Mouse (Mus musculus): ENCODE results near the gene Exoc5.
"Not testable (repeated sequence)": the region's sequence is repeated elsewhere in the genome, so short reads cannot be mapped to it uniquely, and the experiment has no call there.

The Exoc5 gene

DNA sequence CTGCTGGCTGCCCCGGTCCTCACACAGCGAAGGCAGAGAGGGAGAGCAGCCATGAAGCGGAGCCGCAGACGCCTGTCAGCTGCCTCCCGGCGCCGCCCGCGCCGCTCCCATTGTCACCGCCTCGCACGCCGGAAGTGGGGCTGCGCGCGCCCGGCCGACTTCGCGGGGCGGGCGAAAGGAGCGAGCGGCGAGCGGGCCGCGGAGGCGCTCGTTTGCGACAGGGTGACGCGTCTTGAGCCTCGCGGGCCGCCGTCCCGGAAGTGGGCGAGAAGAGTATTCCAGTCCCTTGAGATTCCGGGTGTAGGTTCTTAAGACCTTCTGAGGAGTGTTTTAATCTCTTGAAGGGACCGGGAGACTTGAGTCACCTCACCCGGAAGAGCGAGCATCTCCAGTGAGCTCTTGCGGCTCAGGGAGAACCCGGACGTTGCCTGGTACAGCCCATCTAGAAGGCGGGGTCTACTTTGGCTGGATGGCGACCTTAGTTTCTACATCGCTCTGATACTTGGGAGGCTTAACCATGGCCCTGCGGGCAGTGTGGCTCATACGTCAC lies at the start of gene Exoc5:
Gene Exoc5 (minus strand): TSS at position 380 of the 550 bp plus-strand sequence.
- CTCF ChIA-PET: interaction anchor here in 2 of 4 experiments (0.6 to 1.6 kb wide), 2 partner anchors 38 to 360 kb away, joined by 3 to 5 read pairs; no protein-coding TSS in a partner anchor
- POLR2A ChIA-PET: interaction anchor here in 3 of 4 experiments (0.6 to 2.3 kb wide), 23 partner anchors 9 to 1420 kb away, joined by 3 to 22 read pairs (median 3); partner anchors contain the start of genes Naa30 (in 2 of the 3) and Tmem260 (in 1 of the 3)

DNA sequence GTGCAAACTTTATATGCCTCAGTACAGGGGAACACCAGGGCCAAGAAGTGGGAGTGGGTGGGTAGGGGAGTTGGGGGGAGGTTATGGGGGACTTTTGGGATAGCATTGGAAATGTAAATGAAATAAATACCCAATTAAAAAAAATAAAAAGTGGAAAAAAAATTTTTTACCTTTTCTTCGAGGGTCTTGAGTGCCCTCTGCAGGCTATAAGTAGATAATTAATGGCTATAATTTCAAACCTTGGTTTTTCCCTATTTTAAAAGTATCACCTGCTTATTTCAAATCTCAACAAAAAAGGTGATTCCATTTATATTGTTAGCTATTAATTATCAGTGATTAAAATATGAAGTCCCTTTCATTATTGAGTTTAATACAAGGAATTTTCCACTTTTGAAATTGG lies 25.3 kb upstream of the Exoc5 start:
- CTCF ChIA-PET: not testable (repeated sequence)

DNA sequence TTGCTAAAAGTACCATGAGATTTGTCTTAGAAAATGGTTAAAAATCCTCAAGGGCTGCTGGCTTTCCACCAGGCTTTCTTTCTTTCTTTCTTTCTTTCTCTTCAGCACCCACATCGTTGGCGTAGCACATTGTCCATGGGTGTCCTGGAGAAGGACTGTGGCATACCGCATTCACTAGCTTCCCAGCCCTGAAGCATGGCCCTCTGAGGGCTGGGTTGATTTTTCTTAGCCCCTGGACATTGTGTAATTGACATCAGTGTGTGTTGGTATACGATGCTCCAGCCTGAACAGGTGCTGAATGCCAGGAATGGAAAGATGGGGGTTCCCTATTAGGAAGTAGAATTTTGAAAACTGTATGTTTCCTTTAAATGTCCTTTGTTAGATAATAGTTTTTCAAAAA lies 24.8 kb upstream of the Exoc5 start:
- ChIA-PET POLR2A (no interaction called here), CTCF (no interaction called here)

More for the DNA sequence above, 25.3 kb upstream of the Exoc5 start:
- POLR2A ChIA-PET: not testable (repeated sequence)

DNA sequence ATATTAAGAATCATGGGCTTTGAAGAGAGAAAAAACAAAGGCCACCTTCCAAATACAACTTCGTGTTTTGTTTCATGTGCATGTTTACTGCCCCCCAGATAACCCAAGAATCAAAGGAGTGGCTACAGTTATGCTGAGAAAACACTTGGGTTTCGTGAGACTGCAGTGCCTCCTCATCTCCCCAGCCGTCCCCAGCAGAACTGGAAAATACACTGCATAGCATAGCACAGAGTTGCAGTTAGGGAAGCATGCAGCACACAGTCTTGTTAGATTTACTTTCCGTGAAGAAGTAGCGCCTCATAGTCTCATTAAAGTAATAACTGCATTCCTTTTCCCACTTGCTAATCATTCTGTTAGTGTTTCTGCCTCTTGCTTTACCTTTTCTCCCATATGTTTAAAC lies 23.6 kb upstream of the Exoc5 start:
- POLR2A ChIA-PET: no interaction called here
- CTCF ChIA-PET: no interaction called here

DNA sequence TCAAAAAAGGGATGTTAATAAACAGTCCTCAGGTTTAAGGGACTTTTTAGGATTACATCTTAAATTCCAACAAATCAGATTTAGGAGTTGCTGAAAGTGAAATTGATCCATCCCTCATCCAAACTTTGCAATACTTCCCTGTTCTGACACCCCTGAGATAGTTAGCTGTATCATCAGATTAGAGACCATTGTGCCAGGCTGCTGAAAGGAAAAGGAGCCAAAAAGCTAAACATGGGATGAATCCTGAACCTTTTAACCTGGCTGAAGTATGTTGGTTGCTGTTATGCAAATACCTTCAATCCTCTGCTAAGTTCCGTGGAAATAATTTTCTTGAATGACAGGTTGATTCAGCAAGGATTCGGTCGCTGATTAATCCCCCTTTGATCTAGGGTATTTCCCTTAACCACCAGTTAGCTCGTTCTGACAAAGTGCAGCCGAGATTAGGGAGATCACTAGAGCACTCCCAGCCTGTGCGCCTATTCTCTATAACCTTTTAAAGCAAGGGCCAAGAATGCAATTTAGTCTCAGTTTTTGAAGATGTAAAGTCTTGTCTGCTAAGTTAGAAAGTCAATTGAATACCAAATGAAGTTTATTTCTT lies 23.1 kb upstream of the Exoc5 start:
- ChIA-PET CTCF (no interaction called here), POLR2A (no interaction called here)

DNA sequence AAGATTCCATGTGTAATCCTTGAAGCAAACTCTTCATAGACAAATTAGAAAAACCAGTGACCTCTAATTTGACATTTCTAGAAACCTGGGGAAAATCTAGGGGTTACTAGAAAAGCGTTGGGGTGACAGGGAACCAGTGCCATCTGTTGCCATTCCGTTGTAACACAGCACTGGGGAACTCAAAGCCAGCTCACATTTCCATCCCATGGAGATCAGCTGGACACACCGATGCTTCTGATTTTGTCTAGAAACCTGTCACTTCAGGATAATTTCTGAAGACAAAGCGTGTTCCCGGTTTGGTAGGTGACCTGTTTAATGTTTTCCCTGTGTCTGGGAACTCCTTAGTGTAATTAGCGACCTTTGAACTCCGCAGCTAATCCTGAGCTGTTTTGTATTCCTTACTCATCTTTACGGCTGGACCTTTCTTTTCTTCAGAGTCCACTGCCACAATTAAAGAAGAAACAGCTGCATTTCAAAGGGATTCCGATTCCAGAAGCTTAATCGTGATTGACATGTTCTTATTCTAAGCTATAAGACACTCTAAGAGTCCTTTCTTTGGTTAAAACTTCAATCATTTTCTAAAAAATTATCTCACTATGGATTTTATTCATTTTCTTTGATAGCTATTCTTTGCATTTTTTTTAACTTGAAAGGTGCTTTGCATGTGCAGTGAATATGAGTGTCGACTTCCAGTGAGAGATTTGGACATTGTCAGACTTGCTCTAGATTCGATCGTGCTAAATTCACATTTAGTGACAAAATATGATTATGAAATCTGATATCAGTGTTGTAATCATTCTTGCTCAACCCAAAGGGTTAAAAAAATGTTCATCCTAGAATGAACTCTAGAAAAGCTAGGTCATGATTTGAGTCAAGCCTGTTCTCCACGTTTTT lies 21.9 kb upstream of the Exoc5 start:
- ChIA-PET POLR2A (interaction anchor here in 1 of 4 experiments (0.6 to 1.0 kb wide), 3 partner anchors 10 to 85 kb away, joined by 3 read pairs; partner anchors contain the start of gene Exoc5), CTCF (no interaction called here)

DNA sequence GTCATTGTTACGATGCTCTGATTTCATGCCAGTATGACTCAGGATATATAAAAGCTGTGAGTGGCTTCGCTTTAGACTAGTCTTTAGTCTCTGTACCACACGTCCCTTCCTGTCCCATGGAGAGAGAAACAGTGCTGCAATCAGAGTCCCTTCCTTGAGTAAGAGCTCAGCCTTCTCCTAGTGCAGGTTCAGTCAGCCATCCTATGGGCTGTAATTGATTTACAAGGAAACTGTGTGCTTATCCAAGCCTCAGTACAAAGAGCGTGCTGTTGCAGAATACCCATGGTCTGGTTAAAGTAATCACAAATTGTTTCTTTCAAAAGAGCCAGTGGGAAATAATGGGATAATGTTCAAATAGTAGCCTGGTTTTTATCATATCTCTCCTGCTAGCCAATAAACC lies 20.1 kb upstream of the Exoc5 start:
- POLR2A ChIA-PET: no interaction called here
- CTCF ChIA-PET: no interaction called here

DNA sequence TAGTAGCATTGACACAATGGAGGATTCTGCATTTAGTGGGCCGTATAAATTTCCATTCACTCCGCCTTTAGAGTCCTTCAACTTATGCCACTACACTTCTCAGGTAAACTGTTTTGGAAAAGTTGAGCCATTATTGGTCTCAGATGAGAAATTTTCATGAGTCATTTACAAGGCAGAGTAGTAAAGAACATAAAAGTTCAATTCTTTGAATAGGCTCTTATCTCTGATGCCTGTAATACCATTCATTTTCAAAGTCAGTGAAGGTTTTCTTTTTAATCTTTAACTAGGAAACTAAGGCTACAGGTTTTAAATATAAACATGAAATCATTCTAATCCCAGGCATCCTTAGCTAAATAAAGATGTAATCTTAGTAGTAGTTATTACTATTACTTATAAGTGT lies 12.4 kb upstream of the Exoc5 start:
- ChIA-PET POLR2A (interaction anchor here in 1 of 4 experiments (0.6 kb wide), 1 partner anchor 17 kb away, joined by 3 read pairs; no protein-coding TSS in a partner anchor), CTCF (no interaction called here)

DNA sequence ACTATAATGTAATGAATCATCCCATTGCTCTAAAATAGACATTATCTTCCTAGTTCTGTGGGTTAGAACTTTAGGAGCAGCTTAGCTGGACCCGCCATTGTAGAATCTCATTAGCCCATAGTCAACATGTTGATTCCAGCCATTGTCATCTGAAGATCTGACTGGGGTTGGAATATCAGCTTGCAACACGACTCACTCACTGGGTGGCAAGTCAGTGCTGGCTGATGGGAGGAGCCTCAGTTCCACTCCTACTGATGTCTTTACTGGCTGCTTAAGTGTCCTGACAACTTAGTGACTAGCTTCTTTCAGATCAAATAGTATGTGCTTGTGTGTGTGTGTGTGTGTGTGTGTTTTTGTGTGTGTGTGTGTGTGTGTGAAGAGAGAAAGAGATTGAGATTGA lies 7.9 kb upstream of the Exoc5 start:
- CTCF ChIA-PET: no interaction called here
- POLR2A ChIA-PET: no interaction called here

DNA sequence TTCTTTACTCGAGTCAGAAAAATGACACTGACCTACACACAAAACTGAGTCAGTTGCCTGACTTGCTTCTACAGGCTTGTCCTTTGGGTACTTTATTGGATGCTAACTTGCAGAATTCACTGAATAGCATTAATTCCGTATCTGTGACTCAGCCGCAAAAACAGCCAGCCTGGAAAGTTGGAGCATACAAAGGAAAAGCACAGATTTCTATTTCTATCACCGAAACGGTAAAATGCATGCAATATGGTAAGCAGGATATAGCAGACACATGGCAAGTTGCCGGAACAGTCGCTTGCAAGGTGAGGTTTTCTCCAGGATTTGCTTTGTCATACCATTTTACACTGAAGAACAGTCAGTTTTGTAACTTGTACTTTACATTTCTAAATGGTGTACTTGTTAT lies 7.4 kb upstream of the Exoc5 start:
- CTCF ChIA-PET: no interaction called here
- POLR2A ChIA-PET: no interaction called here

DNA sequence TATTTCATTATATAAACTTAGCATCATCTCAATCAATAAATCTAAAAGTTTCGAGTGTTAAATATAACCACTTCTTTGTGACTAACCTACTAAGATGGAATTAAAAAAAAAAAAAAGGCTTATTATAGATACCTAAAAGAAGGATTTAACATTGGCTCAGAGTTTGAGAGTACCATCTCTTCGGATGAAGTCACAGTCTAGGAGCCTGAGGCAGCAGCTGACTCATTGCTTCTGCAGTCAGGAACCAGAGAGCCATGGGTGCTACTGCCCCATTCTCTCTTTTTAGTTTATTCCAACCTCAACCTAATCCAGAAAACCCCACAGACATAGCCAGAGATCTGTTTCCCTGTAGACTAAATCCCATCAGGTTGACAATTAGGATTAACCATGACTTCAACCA lies 6.4 kb upstream of the Exoc5 start:
- ChIA-PET POLR2A (no interaction called here), CTCF (no interaction called here)

DNA sequence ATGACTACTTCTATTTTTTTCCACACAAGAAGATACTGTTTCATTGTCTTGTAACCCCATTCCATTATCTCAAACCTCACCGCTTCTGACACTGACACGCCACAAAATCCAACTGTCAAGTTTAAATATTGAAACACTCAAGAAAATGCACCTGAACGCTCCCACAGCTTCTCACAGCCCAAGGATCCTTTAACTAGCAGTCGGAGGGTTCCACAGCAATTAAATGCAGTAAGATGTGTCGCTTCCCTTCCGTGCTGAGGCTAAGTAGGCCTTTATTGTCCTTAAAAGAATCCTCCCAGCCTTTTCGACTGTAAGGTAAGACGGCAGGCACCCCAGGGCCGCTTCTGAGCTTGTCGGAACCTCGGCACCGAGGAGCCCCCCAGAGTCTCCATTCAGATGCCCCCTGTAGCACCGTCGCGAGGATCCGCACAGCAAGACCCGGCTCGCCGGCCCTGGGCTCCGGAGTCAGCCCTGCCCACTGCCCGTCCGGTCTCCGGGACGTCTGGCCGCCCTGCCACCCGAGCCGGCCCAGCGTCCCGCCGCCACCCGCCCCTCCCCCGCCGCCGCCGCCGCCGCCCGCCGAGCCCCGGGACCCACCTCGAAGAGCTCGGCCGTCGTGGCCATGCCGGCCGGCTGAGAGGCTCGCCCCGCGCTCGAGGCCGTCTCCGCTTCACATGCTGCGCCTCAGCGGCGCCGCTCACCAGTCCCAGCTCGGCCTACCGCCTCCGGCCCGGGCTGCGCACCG lies 752 bp downstream of the Exoc5 start, which contains the start of gene Ap5m1:
Gene Ap5m1 (plus strand): TSS at position 569 of the 745 bp plus-strand sequence.
- ChIA-PET POLR2A (interaction anchor here in 3 of 4 experiments (0.5 to 2.3 kb wide), 23 partner anchors 12 to 1849 kb away, joined by 3 to 22 read pairs (median 3); partner anchors contain the start of genes Naa30 (in 2 of the 3) and Tmem260 (in 1 of the 3)), CTCF (interaction anchor here in 1 of 4 experiments (0.6 kb wide), 1 partner anchor 359 kb away, joined by 5 read pairs; no protein-coding TSS in a partner anchor)

DNA sequence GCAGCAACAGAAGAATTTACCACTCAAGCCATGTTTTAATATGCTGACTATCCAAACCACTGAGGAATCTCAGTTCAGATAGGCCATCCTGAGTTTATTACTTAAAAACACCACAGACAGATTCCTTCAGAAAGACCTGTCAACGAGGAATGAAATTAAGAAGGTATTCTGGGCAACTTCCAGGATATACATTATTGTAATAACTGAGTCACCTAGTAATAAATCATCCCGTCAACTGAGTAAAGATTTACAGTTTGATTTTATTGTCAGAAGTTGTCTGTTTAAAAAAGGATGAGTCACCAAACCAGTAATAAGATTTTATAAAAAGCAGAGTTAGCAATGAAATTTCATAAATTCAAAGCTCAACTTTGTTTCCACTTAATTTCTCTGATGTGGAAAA lies 2.6 kb downstream of the Exoc5 start:
- POLR2A ChIA-PET: no interaction called here

DNA sequence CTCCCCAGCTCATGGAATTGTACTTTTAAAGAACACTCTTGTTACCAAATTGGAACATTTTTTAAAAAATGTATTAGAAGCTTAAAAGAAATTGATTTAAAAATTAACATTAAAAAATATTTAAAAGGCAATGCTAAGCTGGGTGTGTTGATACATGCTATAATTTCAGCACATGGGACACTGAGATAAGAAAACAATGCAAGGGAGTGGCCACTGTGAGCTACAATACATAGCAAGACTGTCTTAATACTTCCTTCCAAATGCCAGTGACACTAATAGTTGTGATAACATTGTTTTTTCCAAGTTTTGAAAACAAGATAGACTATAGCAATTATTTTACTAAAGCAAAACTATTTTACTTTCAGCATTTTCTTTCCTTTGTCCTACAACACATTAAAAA lies 17.0 kb downstream of the Exoc5 start:
- ChIA-PET CTCF (no interaction called here), POLR2A (no interaction called here)

More for the DNA sequence above, 2.6 kb downstream of the Exoc5 start:
- CTCF ChIA-PET: interaction anchor here in 1 of 4 experiments (0.5 kb wide), 1 partner anchor 310 kb away, joined by 3 read pairs; no protein-coding TSS in a partner anchor

DNA sequence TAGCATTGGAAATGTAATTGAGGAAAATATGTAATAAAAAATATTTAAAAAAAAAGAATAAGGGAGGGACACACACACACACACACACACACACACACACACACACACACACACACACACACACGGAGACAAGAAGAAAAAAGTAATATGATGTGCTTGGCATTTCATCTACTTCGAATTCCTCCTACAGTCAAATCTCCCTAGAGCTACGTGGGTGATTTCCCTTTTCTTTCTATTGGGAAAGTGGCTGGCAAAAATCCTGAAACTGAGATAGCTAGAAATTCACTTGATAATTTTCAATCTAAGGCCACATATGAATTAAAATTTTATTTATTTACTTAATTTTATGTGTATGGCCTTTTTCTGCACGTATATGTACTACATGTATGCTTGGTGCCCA lies 20.8 kb downstream of the Exoc5 start:
- ChIA-PET POLR2A (no interaction called here), CTCF (interaction anchor here in 2 of 4 experiments (0.6 kb wide), 2 partner anchors 17 to 649 kb away, joined by 3 read pairs; no protein-coding TSS in a partner anchor)

DNA sequence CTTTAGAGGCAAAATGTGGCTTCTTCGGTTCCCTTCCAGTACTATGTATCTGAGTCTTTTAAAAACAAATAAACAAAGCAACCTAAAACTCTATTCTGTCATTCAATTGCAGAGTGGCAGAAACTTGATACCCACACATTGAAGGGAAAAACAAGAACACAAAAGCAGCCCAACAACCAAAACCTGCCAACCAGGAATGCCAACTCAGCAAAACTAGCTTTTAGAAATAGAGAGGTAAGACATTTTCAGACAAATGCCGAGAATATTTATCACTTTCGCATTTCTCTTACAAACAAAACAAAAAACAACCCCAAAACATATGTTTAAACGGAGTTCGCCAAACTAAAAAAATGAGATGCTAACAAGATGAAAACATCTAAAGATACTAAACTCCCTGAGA lies 37.5 kb downstream of the Exoc5 start:
- POLR2A ChIA-PET: interaction anchor here in 2 of 4 experiments (0.7 kb wide), 2 partner anchors 64 to 89 kb away, joined by 4 read pairs; no protein-coding TSS in a partner anchor

DNA sequence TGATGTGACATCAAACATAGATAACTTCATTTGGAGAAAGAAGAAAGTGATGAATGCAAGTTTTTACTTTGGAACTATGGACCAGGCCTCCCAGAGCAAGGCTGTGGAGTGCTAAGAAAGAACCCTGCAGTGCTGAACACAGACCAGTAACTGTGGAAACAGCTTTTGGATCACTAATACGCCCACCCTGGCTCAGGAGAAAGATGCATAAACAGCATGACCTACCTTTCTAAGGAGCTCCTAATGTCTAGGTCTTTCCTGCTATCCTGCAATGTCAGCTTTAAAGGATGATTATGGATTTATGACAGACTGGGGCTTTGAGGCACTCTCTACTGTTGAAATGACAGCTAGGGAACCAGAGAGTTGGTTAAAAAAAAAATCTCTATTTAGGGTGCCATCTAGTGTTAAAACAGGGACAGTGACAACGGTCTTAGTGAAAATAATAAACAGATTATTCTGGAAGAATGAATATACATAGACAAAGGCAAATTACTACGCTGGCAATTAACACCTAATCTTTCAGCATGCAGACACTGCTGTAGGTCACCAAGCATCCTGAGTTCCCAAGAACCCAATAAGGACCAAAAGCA lies 38.6 kb downstream of the Exoc5 start:
- ChIA-PET CTCF (interaction anchor here (0.5 to 1.4 kb wide), 17 partner anchors 11 to 658 kb away, joined by 3 to 6 read pairs (median 3); partner anchors contain the start of gene Exoc5 (in 1 of the 4)), POLR2A (interaction anchor here in 2 of 4 experiments (0.7 kb wide), 2 partner anchors 10 to 91 kb away, joined by 3 to 4 read pairs; no protein-coding TSS in a partner anchor)

More for the DNA sequence above, 37.5 kb downstream of the Exoc5 start:
- CTCF ChIA-PET: interaction anchor here in 3 of 4 experiments (0.6 to 1.2 kb wide), 4 partner anchors 9 to 206 kb away, joined by 3 to 4 read pairs (median 3); no protein-coding TSS in a partner anchor

DNA sequence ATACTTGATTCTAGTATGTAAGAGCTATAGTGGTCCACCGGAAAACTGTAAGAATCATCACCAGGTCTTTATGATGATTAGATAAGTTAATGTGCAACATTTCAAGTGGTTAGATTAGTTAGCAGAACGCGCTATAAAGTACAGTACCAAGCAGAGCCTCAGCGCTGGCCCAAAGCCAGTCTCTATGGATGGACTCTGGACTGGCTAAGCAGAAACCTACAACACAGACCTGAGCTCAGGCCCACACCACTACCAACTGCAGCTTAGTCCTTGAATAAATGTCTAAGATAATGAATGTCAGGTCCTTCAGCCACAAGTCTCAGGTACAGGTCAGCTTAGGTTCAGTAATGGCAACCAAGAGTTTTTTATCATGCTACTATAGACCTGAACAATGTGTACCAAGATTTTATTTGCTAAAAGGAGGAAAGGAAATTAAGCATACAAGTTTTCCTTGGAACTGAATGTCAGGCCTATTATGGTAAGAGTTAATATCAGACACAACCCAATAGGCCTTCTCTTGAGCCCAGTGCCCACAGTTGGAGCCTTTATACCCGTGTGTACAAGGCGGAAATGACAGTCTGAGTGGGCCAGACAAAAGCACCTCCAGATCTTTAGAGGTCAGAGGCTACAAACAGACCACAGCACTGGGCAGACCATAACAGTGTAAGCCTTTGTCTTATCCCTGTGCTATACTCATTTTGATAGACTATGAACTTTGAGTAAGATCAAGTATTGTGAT lies 39.2 kb downstream of the Exoc5 start:
- ChIA-PET POLR2A (interaction anchor here in 1 of 4 experiments (1.8 kb wide), 1 partner anchor 27 kb away, joined by 4 read pairs; no protein-coding TSS in a partner anchor), CTCF (interaction anchor here (0.5 to 1.4 kb wide), 12 partner anchors 11 to 657 kb away, joined by 3 to 6 read pairs (median 3); no protein-coding TSS in a partner anchor)
